Mouse (Mus musculus) midbrain, postnatal 0 days (tissue): ENCODE data around the gene Olfr430. TPM values are rescaled to one million over a fixed set of nuclear protein-coding genes. Genes with fewer than 3 reads are reported as not detected.

Source experiments
- ATAC-seq: fragments of 200-750 bp; cut with Nextera tagmentation; 2 replicates; pipeline ENCODE4 v1.8.0; 2017; ENCODE audit warnings: moderate number of reproducible peaks, mild to moderate bottlenecking, moderate TSS enrichment, moderate library complexity; ENCODE audit not compliant: low FRiP score
- DNase-seq: peaks from one replicate; pipeline ENCODE4 v3.0.0-alpha.2; 2015; ENCODE audit warnings: low spot score
- H3K27ac ChIP-seq: fragments of 300-500 bp; sonication (generic); 2 replicates; pipeline ENCODE4 v1.5.1; 2014; ENCODE audit warnings: low read depth, mild to moderate bottlenecking, low read length, mixed read lengths
- H3K27me3 ChIP-seq: fragments of 300-500 bp; sonication (generic); 2 replicates; pipeline ENCODE4 v1.6.1; 2014; ENCODE audit warnings: low read length, control low read depth, mixed read lengths; ENCODE audit not compliant: insufficient read depth
- H3K36me3 ChIP-seq: fragments of 300-500 bp; sonication (generic); 2 replicates; pipeline ENCODE4 v1.6.1; 2014; ENCODE audit warnings: low read length, control low read depth, mixed read lengths; ENCODE audit not compliant: insufficient read depth
- H3K4me1 ChIP-seq: fragments of 300-500 bp; sonication (generic); 2 replicates; pipeline ENCODE4 v1.6.1; 2014; ENCODE audit warnings: mild to moderate bottlenecking, control low read depth, antibody characterized with exemption, low read length, mixed read lengths; ENCODE audit not compliant: insufficient read depth
- H3K4me2 ChIP-seq: fragments of 300-500 bp; sonication (generic); 2 replicates; pipeline ENCODE4 v1.6.1; 2014; ENCODE audit warnings: low read depth, mild to moderate bottlenecking, low read length, mixed read lengths; ENCODE audit not compliant: poor library complexity, severe bottlenecking
- H3K4me3 ChIP-seq: fragments of 300-500 bp; sonication (generic); 2 replicates; pipeline ENCODE4 v1.5.1; 2014; ENCODE audit warnings: low read depth, mild to moderate bottlenecking, low read length, moderate library complexity
- H3K9ac ChIP-seq: fragments of 300-500 bp; sonication (generic); replicated peaks from 2 replicates; pipeline ENCODE4 v1.6.1; 2014; ENCODE audit warnings: mild to moderate bottlenecking, low read length, moderate library complexity, mixed read lengths; ENCODE audit not compliant: poor library complexity, severe bottlenecking
- H3K9me3 ChIP-seq: fragments of 300-500 bp; sonication (generic); 2 replicates; pipeline ENCODE4 v1.6.1; 2016; ENCODE audit warnings: low read length, control low read depth
- CTCF ChIP-seq: IDR thresholded peaks from 2 replicates; pipeline ENCODE4 v1.5.1; 2016; ENCODE audit warnings: antibody characterized with exemption, mild to moderate bottlenecking
- WGBS: fragments of 180-500 bp; shearing (Covaris S2); extraction: QIAGEN DNeasy Blood & Tissue Kit; methylation state at CpG from one replicate; pipeline ENCODE4 v1.1.7; 2014; 5-methylcytosine and 5-hydroxymethylcytosine counted together
- polyA plus RNA-seq: library from polyadenylated mRNA; unstranded; fragments of >200 nt; fragmentation: Nextera tagmentation; extraction: Ambion mirVana; gene quantifications from 2 replicates; pipeline ENCODE4 v1.2.1, GENCODE M21; 2015
- total RNA-seq: library from RNA; depleted of rRNA; stranded (reverse); fragments of >200 nt; gene quantifications from 2 replicates; pipeline ENCODE4 v1.2.3, GENCODE M21; 2014; rRNA removed

The Olfr430 gene
- total and polyA plus RNA-seq, 2 experiments from 2014 or later = not detected

GRCm38 (mm10) chr1:174121062-174121461 is 54.7 kb downstream of the Olfr430 start, which contains the start of gene Olfr231:
Gene Olfr231 (minus strand): TSS chr1:174121162.
- no peak for TF ChIP-seq CTCF
- Histone ChIP-seq H3K9ac (no peak within 1 kb of the TSS), H3K4me1 (no peaks in the 10 kb centered on the region), H3K27ac (no peak within 1 kb of the TSS), H3K36me3 (no peaks in the 10 kb centered on the region), H3K27me3 (no peaks in the 10 kb centered on the region), H3K4me2 (no peak within 1 kb of the TSS), H3K4me3 (no peak within 1 kb of the TSS), H3K9me3 (no peaks in the 10 kb centered on the region)
- no peak for DNase-seq
- ATAC-seq = no peak
- WGBS = 51% methylated on average over 2 of the region's 2 CpGs

Other genes with a start within 250 kb of the Olfr430 start
- 0.80 TPM in 1 of 2 replicates, not detected in the other for gene Ifi211, start 153.6 kb upstream of the Olfr430 start, total RNA-seq
- gene Ifi211, start 153.6 kb upstream of the Olfr430 start, polyA plus RNA-seq = 0.34 and 0.48 TPM in 2 replicates
- 0.19 and 0.27 TPM in 2 replicates for gene Mndal, start 124.1 kb upstream of the Olfr430 start, total RNA-seq
- 1.5 and 1.8 TPM in 2 replicates for gene Mndal, start 124.1 kb upstream of the Olfr430 start, polyA plus RNA-seq
- gene Ifi203, start 123.9 kb upstream of the Olfr430 start, total RNA-seq = 0.99 and 1.5 TPM in 2 replicates
- 0.31 and 1.4 TPM in 2 replicates for gene Ifi203, start 123.9 kb upstream of the Olfr430 start, polyA plus RNA-seq
- not detected in 2 replicates for gene Ifi202b, start 83.9 kb upstream of the Olfr430 start, total RNA-seq
- not detected in 2 replicates for gene Ifi202b, start 83.9 kb upstream of the Olfr430 start, polyA plus RNA-seq
- gene Ifi205, start 34.8 kb upstream of the Olfr430 start, total RNA-seq = 0.11 TPM in 1 of 2 replicates, not detected in the other
- not detected in 2 replicates for gene Ifi205, start 34.8 kb upstream of the Olfr430 start, polyA plus RNA-seq
- not detected in 2 replicates for gene Olfr433, start 25.9 kb upstream of the Olfr430 start, total RNA-seq
- gene Olfr433, start 25.9 kb upstream of the Olfr430 start, polyA plus RNA-seq = not detected in 2 replicates
- not detected in 2 replicates for gene Olfr432, start 17.4 kb upstream of the Olfr430 start, total RNA-seq
- gene Olfr432, start 17.4 kb upstream of the Olfr430 start, polyA plus RNA-seq = not detected in 2 replicates
- gene Olfr429, start 17.7 kb downstream of the Olfr430 start, total RNA-seq = not detected in 2 replicates
- gene Olfr429, start 17.7 kb downstream of the Olfr430 start, polyA plus RNA-seq = 0.10 TPM in 1 of 2 replicates, not detected in the other
- gene Olfr427, start 30.3 kb downstream of the Olfr430 start, total RNA-seq = not detected in 2 replicates
- not detected in 2 replicates for gene Olfr427, start 30.3 kb downstream of the Olfr430 start, polyA plus RNA-seq
- not detected in 2 replicates for gene Olfr231, start 54.6 kb downstream of the Olfr430 start, total RNA-seq
- gene Olfr231, start 54.6 kb downstream of the Olfr430 start, polyA plus RNA-seq = not detected in 2 replicates
- not detected in 2 replicates for gene Olfr424, start 64.9 kb downstream of the Olfr430 start, total RNA-seq
- gene Olfr424, start 64.9 kb downstream of the Olfr430 start, polyA plus RNA-seq = not detected in 2 replicates
- not detected in 2 replicates for gene Olfr420, start 89.0 kb downstream of the Olfr430 start, total RNA-seq
- gene Olfr420, start 89.0 kb downstream of the Olfr430 start, polyA plus RNA-seq = not detected in 2 replicates
- gene Spta1, start 106.2 kb downstream of the Olfr430 start, total RNA-seq = 0.16 and 0.19 TPM in 2 replicates
- 0.04 TPM in 1 of 2 replicates, not detected in the other for gene Spta1, start 106.2 kb downstream of the Olfr430 start, polyA plus RNA-seq
- gene Olfr419, start 185.5 kb downstream of the Olfr430 start, total RNA-seq = not detected in 2 replicates
- not detected in 2 replicates for gene Olfr419, start 185.5 kb downstream of the Olfr430 start, polyA plus RNA-seq